ENCODE assay signal across 11 mouse cellular contexts in the genomic region with DNA sequence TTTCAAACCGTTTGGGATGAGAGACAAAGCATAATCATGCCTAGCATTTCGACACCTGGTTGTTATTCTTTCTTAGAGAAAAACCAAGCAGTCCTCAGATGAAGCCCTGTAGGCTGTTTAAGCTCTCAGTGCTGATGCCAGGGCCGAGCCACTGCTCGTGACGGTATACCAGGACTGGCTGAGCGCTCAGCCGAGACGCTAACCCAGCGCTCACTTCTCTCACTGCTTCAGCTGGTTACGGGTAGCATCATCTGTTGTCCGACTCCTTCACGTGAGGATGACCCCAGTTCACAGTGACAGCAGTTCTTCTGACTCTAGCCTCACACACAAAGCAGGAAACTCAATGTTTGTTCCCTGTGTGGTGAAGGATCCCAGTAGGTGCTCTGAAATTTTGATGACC. TPM values are rescaled to one million over a fixed set of nuclear protein-coding genes. Genes with fewer than 3 reads are reported as not detected.
A peak's percentile ranks its signal among the peaks of the same experiment; 100 is the strongest.
DNase-seq lines count a peak whose midpoint lies in the region; ATAC-seq lines count a peak whose summit lies in the region.
"Had no signal": no experiment of that assay in that cellular context is flagged by ENCODE, and none has a peak within 500 bp of the region (broad histone marks: within the 10 kb centered on the region; RNA-seq: fewer than 3 reads in every experiment).

No protein-coding gene starts in this region.

- H3K4me1 ChIP-seq in hindbrain, embryonic 13.5 days (replicated peaks) = peaks cover 29% of the 10 kb centered on the region
- no peaks in the 10 kb centered on the region for H3K4me1 ChIP-seq in hindbrain, embryonic 16.5 days (ENCODE audit: control insufficient read depth, insufficient read depth, low read depth, low read length)
- H3K4me1 ChIP-seq in megakaryocyte, embryonic 14.5 days = peaks cover 22% of the 10 kb centered on the region
- H3K4me1 ChIP-seq in stomach, embryonic 16.5 days (ENCODE audit: control insufficient read depth, insufficient read depth, low read length) = peaks cover 37% of the 10 kb centered on the region

- H3K27me3 ChIP-seq in hindbrain, embryonic 13.5 days = no peaks in the 10 kb centered on the region
- no peaks in the 10 kb centered on the region for H3K27me3 ChIP-seq in hindbrain, embryonic 16.5 days (replicated peaks; ENCODE audit: control insufficient read depth, insufficient read depth, low read length)
- no peaks in the 10 kb centered on the region for H3K27me3 ChIP-seq in megakaryocyte, embryonic 14.5 days (replicated peaks)
- no peaks in the 10 kb centered on the region for H3K27me3 ChIP-seq in stomach, embryonic 16.5 days (ENCODE audit: control insufficient read depth, insufficient read depth, low read length)
- H3K27me3 ChIP-seq: embryonic facial prominence, embryonic 13.5 days had no signal

- no peak overlapping the region for H3K4me3 ChIP-seq in hindbrain, embryonic 13.5 days
- H3K4me3 ChIP-seq in hindbrain, embryonic 16.5 days (ENCODE audit: low read length) = no peak overlapping the region
- H3K4me3 ChIP-seq in megakaryocyte, embryonic 14.5 days (replicated peaks) = peak overlapping the region; percentile 40
- no peak overlapping the region for H3K4me3 ChIP-seq in stomach, embryonic 16.5 days (replicated peaks; ENCODE audit: low read length)
- H3K4me3 ChIP-seq: embryonic facial prominence, embryonic 13.5 days had no signal

- DNase-seq in kidney, postnatal 10 days = peak; percentile 35
- DNase-seq in right cerebral cortex, postnatal 10 days (ENCODE audit: low spot score in 2 of 2) = no peak
- DNase-seq: cerebellum, adult 11-12 months; layer of hippocampus, adult 9-11 months had no signal

- ATAC-seq in hindbrain, embryonic 13.5 days (ENCODE audit: low FRiP score) = 0 out of 2 replicates have a peak, but pooled peaks have one; percentile 63
- ATAC-seq in hindbrain, embryonic 16.5 days = no peak
- ATAC-seq in megakaryocyte, adult 5-6 weeks (ENCODE audit: poor library complexity, severe bottlenecking) = no peak
- ATAC-seq in stomach, embryonic 16.5 days (ENCODE audit: insufficient read depth, low FRiP score) = no peak

- no peaks in the 10 kb centered on the region for H3K9me3 ChIP-seq in hindbrain, embryonic 13.5 days
- H3K9me3 ChIP-seq in hindbrain, embryonic 16.5 days (ENCODE audit: control insufficient read depth, low read length) = no peaks in the 10 kb centered on the region
- H3K9me3 ChIP-seq in megakaryocyte, embryonic 14.5 days = 0 out of 2 replicates have a peak, but pooled peaks cover 4% of the 10 kb centered on the region
- H3K9me3 ChIP-seq in stomach, embryonic 16.5 days (replicated peaks; ENCODE audit: control insufficient read depth, low read length) = no peaks in the 10 kb centered on the region
- H3K9me3 ChIP-seq: embryonic facial prominence, embryonic 13.5 days; G1E had no signal

- WGBS in hindbrain, embryonic 13.5 days = 62% methylated on average over 12 of the region's 12 CpGs
- WGBS in hindbrain, embryonic 16.5 days = 57% methylated on average over 12 of the region's 12 CpGs
- WGBS in stomach, embryonic 16.5 days = 68% methylated on average over 12 of the region's 12 CpGs

- no peak overlapping the region for H3K4me2 ChIP-seq in hindbrain, embryonic 13.5 days
- no peak overlapping the region for H3K4me2 ChIP-seq in hindbrain, embryonic 16.5 days (ENCODE audit: low read length)
- peak overlapping the region; percentile 39; the same call in 1 of the 2 replicates for H3K4me2 ChIP-seq in stomach, embryonic 16.5 days (ENCODE audit: low read depth, low read length)
- H3K4me2 ChIP-seq: embryonic facial prominence, embryonic 13.5 days had no signal

- no peak overlapping the region for H3K9ac ChIP-seq in hindbrain, embryonic 13.5 days
- H3K9ac ChIP-seq in hindbrain, embryonic 16.5 days (ENCODE audit: low read depth, low read length) = no peak overlapping the region
- H3K9ac ChIP-seq in stomach, embryonic 16.5 days (ENCODE audit: low read length) = peak overlapping the region; percentile 52
- H3K9ac ChIP-seq: embryonic facial prominence, embryonic 13.5 days had no signal

- peak overlapping the region; percentile 60 for H3K27ac ChIP-seq in hindbrain, embryonic 13.5 days
- H3K27ac ChIP-seq in hindbrain, embryonic 16.5 days (ENCODE audit: low read depth, low read length) = no peak overlapping the region
- H3K27ac ChIP-seq in stomach, embryonic 16.5 days (ENCODE audit: low read length) = peak overlapping the region; percentile 77
- H3K27ac ChIP-seq: embryonic facial prominence, embryonic 13.5 days had no signal

- peaks cover 24% of the 10 kb centered on the region for H3K36me3 ChIP-seq in hindbrain, embryonic 13.5 days
- peaks cover 12% of the 10 kb centered on the region for H3K36me3 ChIP-seq in hindbrain, embryonic 16.5 days (ENCODE audit: control insufficient read depth, insufficient read depth, low read length)
- H3K36me3 ChIP-seq in megakaryocyte, embryonic 14.5 days (replicated peaks; ENCODE audit: low read length) = peaks cover 25% of the 10 kb centered on the region
- H3K36me3 ChIP-seq in stomach, embryonic 16.5 days (ENCODE audit: control insufficient read depth, insufficient read depth, low read length) = 0 out of 2 replicates have a peak, but pooled peaks cover 6% of the 10 kb centered on the region

RNA-seq across cellular contexts. Expression of a gene that starts 10.8 kb away (rescaled TPM):
- polyA plus RNA-seq in hindbrain, embryonic 13.5 days (2015; fragmentation: Nextera tagmentation; extraction: Ambion mirVana) = 58.5 and 60.7 TPM in 2 replicates
- 48.2 and 52.5 TPM in 2 replicates for polyA plus RNA-seq in hindbrain, embryonic 16.5 days (2015; fragmentation: Nextera tagmentation; extraction: Ambion mirVana)
- 1.9 and 3.3 TPM in 2 replicates for polyA plus RNA-seq in megakaryocyte, embryonic 14.5 days (2012; ENCODE audit: insufficient read depth, low replicate concordance)
- 6.5 and 7.3 TPM in 2 replicates for total RNA-seq in megakaryocyte, adult 5-6 weeks (2015)
- 4.1 and 5.2 TPM in 2 replicates for total RNA-seq in megakaryocyte, adult 5-6 weeks (2017)
- 125 and 128 TPM in 2 replicates for polyA plus RNA-seq in stomach, embryonic 16.5 days (2015; fragmentation: Nextera tagmentation; extraction: Ambion mirVana)

RNA-seq across cellular contexts. Expression of a gene that starts 54.6 kb away (rescaled TPM):
- 56.1 and 58.3 TPM in 2 replicates for polyA plus RNA-seq in hindbrain, embryonic 13.5 days (2015; fragmentation: Nextera tagmentation; extraction: Ambion mirVana)
- 52.1 and 58.3 TPM in 2 replicates for polyA plus RNA-seq in hindbrain, embryonic 16.5 days (2015; fragmentation: Nextera tagmentation; extraction: Ambion mirVana)
- 83.9 and 184 TPM in 2 replicates for polyA plus RNA-seq in megakaryocyte, embryonic 14.5 days (2012; ENCODE audit: insufficient read depth, low replicate concordance)
- total RNA-seq in megakaryocyte, adult 5-6 weeks (2015) = 32.3 and 34.9 TPM in 2 replicates
- total RNA-seq in megakaryocyte, adult 5-6 weeks (2017) = 102 and 104 TPM in 2 replicates
- 87.0 and 103 TPM in 2 replicates for polyA plus RNA-seq in stomach, embryonic 16.5 days (2015; fragmentation: Nextera tagmentation; extraction: Ambion mirVana)

Comparison
In these comparisons a context has a peak if more than half of its experiments do, and no peak if none do; other contexts are left out.
1. RNA of a gene that starts 10.8 kb away (polyA plus RNA-seq): 125 to 128 TPM in stomach, embryonic 16.5 days, 58.5 to 60.7 TPM in hindbrain, embryonic 13.5 days and 48.2 to 52.5 TPM in hindbrain, embryonic 16.5 days; 1.9 to 3.3 TPM in megakaryocyte, embryonic 14.5 days; every median in the first group is over 10 times any median in the second.